Mouse (Mus musculus): ENCODE measurements around the gene Etv6. TPM values are rescaled to one million over a fixed set of nuclear protein-coding genes. Genes with fewer than 3 reads are reported as not detected.

Etv6 gene
- polyA plus RNA-seq, 1 experiment from 2014 or later, result 5.9 TPM

DNA sequence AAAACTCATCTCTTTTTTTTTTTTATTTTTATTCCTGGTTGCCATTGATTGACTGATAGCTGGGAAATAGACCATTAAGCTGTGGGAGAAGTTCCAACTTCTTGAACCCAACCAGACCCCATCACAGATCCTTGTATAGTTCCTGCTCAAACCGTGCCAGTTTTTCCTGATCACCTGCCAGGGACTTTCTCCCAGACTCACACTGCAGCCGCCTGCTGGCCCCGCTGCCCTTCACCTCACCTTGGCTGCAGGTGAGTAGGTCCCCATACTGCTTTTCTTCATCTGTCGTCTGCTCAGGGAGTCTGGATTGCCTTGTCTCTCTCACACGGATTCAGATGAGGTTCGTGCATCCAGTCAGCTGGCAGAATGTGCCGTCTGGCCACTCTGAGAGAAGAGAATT lies 18.1 kb downstream of the Etv6 start:
- ATAC-seq (ENCODE audit: low FRiP score, low TSS enrichment), result no peak

GRCm38 (mm10) chr6:134055588-134055987 lies 20.1 kb downstream of the Etv6 start:
- Histone ChIP-seq H3K27me3 (ENCODE audit: control insufficient read depth, insufficient read depth, low read length) (no peaks in the 10 kb centered on the region), H3K4me2 (replicated peaks; ENCODE audit: low read depth) (no peak overlapping the region), H3K9ac (ENCODE audit: low read length) (no peak overlapping the region), H3K36me3 (ENCODE audit: control insufficient read depth, insufficient read depth, low read length) (no peaks in the 10 kb centered on the region), H3K4me3 (ENCODE audit: low read depth, low read length) (no peak overlapping the region), H3K9me3 (ENCODE audit: control insufficient read depth, low read length) (no peaks in the 10 kb centered on the region), H3K4me1 (replicated peaks; ENCODE audit: control insufficient read depth, insufficient read depth) (no peaks in the 10 kb centered on the region), H3K27ac (replicated peaks) (no peak overlapping the region)
- no peak for DNase-seq (ENCODE audit: low spot score)
- TF ChIP-seq CTCF (IDR thresholded peaks at IDR 0.05; ENCODE audit: low read depth), result no peak
- no peak for TF ChIP-seq EP300 (optimal IDR thresholded peaks at IDR 0.05)
- no peak for ATAC-seq (ENCODE audit: low FRiP score, low TSS enrichment)
- 75% methylated on average over 7 of the region's 7 CpGs for WGBS

More for the DNA sequence above, 18.1 kb downstream of the Etv6 start:
- H3K27me3 ChIP-seq (ENCODE audit: control insufficient read depth, insufficient read depth, low read length), result no peaks in the 10 kb centered on the region
- no peak overlapping the region for H3K4me3 ChIP-seq (ENCODE audit: low read depth, low read length)
- WGBS, result 59% methylated on average over 7 of the region's 7 CpGs
- DNase-seq (ENCODE audit: low spot score), result no peak
- no peak overlapping the region for H3K4me2 ChIP-seq (replicated peaks; ENCODE audit: low read depth)
- H3K36me3 ChIP-seq (ENCODE audit: control insufficient read depth, insufficient read depth, low read length), result no peaks in the 10 kb centered on the region
- no peaks in the 10 kb centered on the region for H3K9me3 ChIP-seq (ENCODE audit: control insufficient read depth, low read length)
- no peak overlapping the region for H3K27ac ChIP-seq (replicated peaks)
- no peak for TF ChIP-seq CTCF (IDR thresholded peaks at IDR 0.05; ENCODE audit: low read depth)
- TF ChIP-seq EP300 (optimal IDR thresholded peaks at IDR 0.05), result no peak
- no peaks in the 10 kb centered on the region for H3K4me1 ChIP-seq (replicated peaks; ENCODE audit: control insufficient read depth, insufficient read depth)
- no peak overlapping the region for H3K9ac ChIP-seq (ENCODE audit: low read length)

GRCm38 (mm10) chr6:134058451-134058850 lies 23.0 kb downstream of the Etv6 start:
- WGBS, result 50% methylated on average over 4 of the region's 4 CpGs
- ATAC-seq (ENCODE audit: low FRiP score, low TSS enrichment), result no peak
- Histone ChIP-seq H3K9me3 (ENCODE audit: control insufficient read depth, low read length) (no peaks in the 10 kb centered on the region), H3K27ac (replicated peaks) (no peak overlapping the region), H3K27me3 (ENCODE audit: control insufficient read depth, insufficient read depth, low read length) (no peaks in the 10 kb centered on the region), H3K36me3 (ENCODE audit: control insufficient read depth, insufficient read depth, low read length) (no peaks in the 10 kb centered on the region), H3K4me1 (replicated peaks; ENCODE audit: control insufficient read depth, insufficient read depth) (peaks cover 2% of the 10 kb centered on the region), H3K4me2 (replicated peaks; ENCODE audit: low read depth) (no peak overlapping the region), H3K4me3 (ENCODE audit: low read depth, low read length) (no peak overlapping the region), H3K9ac (ENCODE audit: low read length) (no peak overlapping the region)
- DNase-seq (ENCODE audit: low spot score), result no peak
- TF ChIP-seq CTCF (IDR thresholded peaks at IDR 0.05; ENCODE audit: low read depth), result no peak
- no peak for TF ChIP-seq EP300 (optimal IDR thresholded peaks at IDR 0.05)

DNA sequence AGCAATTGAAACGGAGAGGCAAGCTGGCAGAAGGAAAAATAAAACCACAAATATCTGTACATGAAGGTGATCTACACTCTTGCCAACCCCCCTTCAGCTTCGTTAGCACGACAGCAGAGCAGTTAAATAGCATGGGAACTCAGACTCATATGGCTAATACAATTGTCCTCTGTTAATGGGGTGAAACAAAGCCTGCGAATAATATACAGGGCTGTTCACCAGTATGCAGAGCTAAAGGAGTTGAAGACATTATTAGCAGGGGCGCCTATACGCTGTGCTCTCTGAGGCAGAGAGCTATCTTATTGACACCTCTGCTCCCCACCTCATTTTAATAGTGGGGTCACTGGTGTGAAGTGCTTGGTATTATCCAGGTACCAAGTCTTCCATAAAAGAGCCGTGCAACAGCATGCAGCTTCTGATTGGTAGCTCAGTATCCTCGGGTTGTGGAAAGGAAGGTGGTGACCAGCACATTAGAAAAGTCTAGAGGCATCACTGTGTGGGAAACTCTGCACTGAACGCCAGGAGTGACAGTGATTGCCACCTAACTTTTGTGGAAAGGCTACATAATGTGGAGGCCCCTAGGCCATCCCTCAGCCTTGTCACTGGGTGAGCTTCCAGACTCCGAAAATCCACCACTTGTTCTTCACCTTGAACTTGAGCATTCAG lies 23.5 kb downstream of the Etv6 start:
- Histone ChIP-seq H3K27me3 (ENCODE audit: control insufficient read depth, insufficient read depth, low read length) (no peaks in the 10 kb centered on the region), H3K4me2 (replicated peaks; ENCODE audit: low read depth) (no peak overlapping the region), H3K36me3 (ENCODE audit: control insufficient read depth, insufficient read depth, low read length) (no peaks in the 10 kb centered on the region), H3K27ac (replicated peaks) (no peak overlapping the region), H3K9me3 (ENCODE audit: control insufficient read depth, low read length) (no peaks in the 10 kb centered on the region), H3K4me1 (replicated peaks; ENCODE audit: control insufficient read depth, insufficient read depth) (peaks cover 2% of the 10 kb centered on the region), H3K4me3 (ENCODE audit: low read depth, low read length) (no peak overlapping the region), H3K9ac (ENCODE audit: low read length) (no peak overlapping the region)
- 84% methylated on average over 10 of the region's 10 CpGs for WGBS
- no peak for TF ChIP-seq EP300 (optimal IDR thresholded peaks at IDR 0.05)
- TF ChIP-seq CTCF (IDR thresholded peaks at IDR 0.05; ENCODE audit: low read depth), result no peak
- ATAC-seq (ENCODE audit: low FRiP score, low TSS enrichment) (no peak), DNase-seq (ENCODE audit: low spot score) (no peak)

- Histone ChIP-seq H3K27me3 (ENCODE audit: control insufficient read depth, insufficient read depth, low read length) (no peaks in the 10 kb centered on the region), H3K27ac (replicated peaks) (no peak overlapping the region), H3K4me1 (replicated peaks; ENCODE audit: control insufficient read depth, insufficient read depth) (peaks cover 2% of the 10 kb centered on the region), H3K9ac (ENCODE audit: low read length) (no peak overlapping the region), H3K36me3 (ENCODE audit: control insufficient read depth, insufficient read depth, low read length) (no peaks in the 10 kb centered on the region), H3K9me3 (ENCODE audit: control insufficient read depth, low read length) (no peaks in the 10 kb centered on the region), H3K4me3 (ENCODE audit: low read depth, low read length) (no peak overlapping the region), H3K4me2 (replicated peaks; ENCODE audit: low read depth) (no peak overlapping the region)
- DNase-seq (ENCODE audit: low spot score) (no peak), ATAC-seq (ENCODE audit: low FRiP score, low TSS enrichment) (no peak)
- whole genome bisulfite sequencing, result 60% methylated on average over 10 of the region's 10 CpGs
- TF ChIP-seq CTCF (IDR thresholded peaks at IDR 0.05; ENCODE audit: low read depth), result no peak
- TF ChIP-seq EP300 (optimal IDR thresholded peaks at IDR 0.05), result no peak
These were observed 24.0 kb downstream of the Etv6 start for GRCm38 (mm10) chr6:134059552-134059891.

DNA sequence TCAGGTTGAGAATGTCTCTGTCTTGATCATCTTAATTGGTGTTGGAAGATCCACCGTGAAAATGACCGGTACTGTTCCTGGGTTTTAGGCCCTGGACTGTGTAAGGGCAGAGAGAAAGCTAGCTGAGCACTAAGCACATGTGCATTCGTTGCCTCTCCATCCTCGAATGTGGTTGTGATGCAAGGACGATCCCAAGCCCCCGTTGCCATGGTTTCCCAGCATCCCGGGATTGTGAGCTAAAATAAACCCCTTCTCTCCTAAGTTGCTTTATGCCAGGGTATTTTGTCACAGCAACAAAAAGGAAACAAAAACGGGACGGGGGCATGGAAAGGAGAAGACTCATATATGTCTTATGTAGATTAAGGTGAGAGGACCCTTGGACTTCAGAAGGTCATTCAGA lies 24.5 kb downstream of the Etv6 start:
- ATAC-seq (ENCODE audit: low FRiP score, low TSS enrichment), result no peak

More for the DNA sequence above, 24.5 kb downstream of the Etv6 start:
- Histone ChIP-seq H3K36me3 (ENCODE audit: control insufficient read depth, insufficient read depth, low read length) (no peaks in the 10 kb centered on the region), H3K27me3 (ENCODE audit: control insufficient read depth, insufficient read depth, low read length) (no peaks in the 10 kb centered on the region), H3K27ac (replicated peaks) (no peak overlapping the region), H3K4me3 (ENCODE audit: low read depth, low read length) (no peak overlapping the region), H3K9me3 (ENCODE audit: control insufficient read depth, low read length) (no peaks in the 10 kb centered on the region), H3K4me2 (replicated peaks; ENCODE audit: low read depth) (no peak overlapping the region), H3K4me1 (replicated peaks; ENCODE audit: control insufficient read depth, insufficient read depth) (peaks cover 2% of the 10 kb centered on the region), H3K9ac (ENCODE audit: low read length) (no peak overlapping the region)
- 76% methylated on average over 9 of the region's 9 CpGs for WGBS
- no peak for DNase-seq (ENCODE audit: low spot score)
- TF ChIP-seq CTCF (IDR thresholded peaks at IDR 0.05; ENCODE audit: low read depth) (no peak), EP300 (optimal IDR thresholded peaks at IDR 0.05) (no peak)
